ENCODE assay signal across 21 mouse cellular contexts in genomic region chr3:154548868-154549301, GRCm38 (mm10). TPM values are rescaled to one million over a fixed set of nuclear protein-coding genes. Genes with fewer than 3 reads are reported as not detected.
A peak's percentile ranks its signal among the peaks of the same experiment; 100 is the strongest.
DNase-seq lines count a peak whose midpoint lies in the region; ATAC-seq and TF ChIP-seq lines count a peak whose summit lies in the region.
"Had no signal": no experiment of that assay in that cellular context is flagged by ENCODE, and none has a peak within 500 bp of the region (broad histone marks: within the 10 kb centered on the region; RNA-seq: fewer than 3 reads in every experiment).

No protein-coding gene starts in this region.

- H3K4me1 ChIP-seq in kidney, embryonic 15.5 days, result peaks cover 27% of the 10 kb centered on the region
- H3K4me1 ChIP-seq: liver, embryonic 13.5 days had no signal

- 2% methylated on average over 8 of the region's 8 CpGs for WGBS in kidney, embryonic 15.5 days

- no peaks in the 10 kb centered on the region for H3K9me3 ChIP-seq in kidney, embryonic 15.5 days (replicated peaks)
- H3K9me3 ChIP-seq: heart, embryonic 10.5 days; hindbrain, embryonic 15.5 days; liver, embryonic 13.5 days; midbrain, embryonic 10.5 days had no signal

- TF ChIP-seq CTCF in left cerebral cortex, adult 2 months (IDR thresholded peaks at IDR 0.05), result no peak

- H3K27me3 ChIP-seq in kidney, embryonic 15.5 days, result peaks cover 43% of the 10 kb centered on the region

- H3K27ac ChIP-seq in kidney, embryonic 15.5 days, result no peak overlapping the region
- no peak overlapping the region for H3K27ac ChIP-seq in left cerebral cortex, adult 2 months
- H3K27ac ChIP-seq: gastrocnemius, adult 2 months; heart, embryonic 10.5 days; hindbrain, embryonic 15.5 days; liver, embryonic 13.5 days; midbrain, embryonic 10.5 days had no signal

- DNase-seq in adrenal gland, postnatal 10 days, result peak; percentile 17
- no peak for DNase-seq in adrenal gland, adult 2 months
- no peak for DNase-seq in kidney, adult 9 months
- DNase-seq in left cerebral cortex, adult 2 months (ENCODE audit: extremely low spot score in 1 of 2, low spot score in 2 of 2), result no peak
- no peak for DNase-seq in gastrocnemius, adult 8-10 months (ENCODE audit: low spot score in 2 of 2)
- DNase-seq: cerebellum, postnatal 25 days; gastrocnemius, adult 2 months; kidney, adult 18-20 months; layer of hippocampus, adult 9-11 months; liver, embryonic 13.5 days; lung, postnatal 10 days; right cerebral cortex, postnatal 14 days; thymus, postnatal 4 days had no signal

- ATAC-seq in kidney, embryonic 15.5 days (replicated peaks; ENCODE audit: low FRiP score), result 0 out of 2 replicates have a peak, but pooled peaks have one; percentile 54
- ATAC-seq in common myeloid progenitor, adult 5-6 weeks (replicated peaks; ENCODE audit: low read depth, poor library complexity, severe bottlenecking), result peak; percentile 50; the same call in 1 of the 2 replicates
- peak; percentile 52 to 56; a peak in 3 of 4 replicates for ATAC-seq in hematopoietic stem cell, adult 5-6 weeks (replicated peaks in 1 of 2; ENCODE audit: insufficient read depth in 1 of 2, low FRiP score in 2 of 2, low TSS enrichment in 1 of 2, low read depth in 1 of 2, poor library complexity in 2 of 2, severe bottlenecking in 2 of 2)
- ATAC-seq: activated CD4-positive, CD25-positive, alpha-beta regulatory T cell, adult 4 months had no signal

- no peak overlapping the region; the same call in 1 of the 2 replicates for H3K4me2 ChIP-seq in kidney, embryonic 15.5 days
- H3K4me2 ChIP-seq: liver, embryonic 13.5 days had no signal

- no peak overlapping the region for H3K9ac ChIP-seq in kidney, embryonic 15.5 days
- H3K9ac ChIP-seq: hindbrain, embryonic 15.5 days; liver, embryonic 13.5 days had no signal

- H3K36me3 ChIP-seq in kidney, embryonic 15.5 days, result no peaks in the 10 kb centered on the region
- H3K36me3 ChIP-seq: heart, embryonic 10.5 days; hindbrain, embryonic 15.5 days; liver, embryonic 13.5 days; midbrain, embryonic 10.5 days had no signal

- intact Hi-C loops in left cerebral cortex, adult 2 months (cut with DNase I), result no loop called here

- no peak overlapping the region for H3K4me3 ChIP-seq in kidney, embryonic 15.5 days (replicated peaks)
- H3K4me3 ChIP-seq in left cerebral cortex, adult 2 months, result no peak overlapping the region
- H3K4me3 ChIP-seq: erythroblast, embryonic 14.5 days; gastrocnemius, adult 2 months; hindbrain, embryonic 15.5 days; liver, embryonic 13.5 days; midbrain, embryonic 10.5 days had no signal

RNA-seq across cellular contexts. Expression of gene Cryz, which starts 47.6 kb away (rescaled TPM):
- 10 to 100 TPM; 26.7 to 32.1 TPM for total RNA-seq in adrenal gland, postnatal 10 days (2021)
- 10 to 100 TPM; 18.1 to 24.3 TPM for total RNA-seq in adrenal gland, adult 2 months (2021)
- 5.0 and 6.6 TPM in 2 replicates for polyA plus RNA-seq in adrenal gland, adult 2 months (2012; rRNA removed)
- polyA plus RNA-seq in kidney, embryonic 15.5 days (2015; fragmentation: Nextera tagmentation; extraction: Ambion mirVana), result 36.2 and 39.5 TPM in 2 replicates
- total RNA-seq in common myeloid progenitor, adult 5-6 weeks (2017), result 4.3 and 5.1 TPM in 2 replicates
- 3.0 and 5.1 TPM in 2 replicates for total RNA-seq in hematopoietic stem cell, adult 5-6 weeks (2017)
- 10 to 100 TPM; 15.5 to 21.8 TPM for total RNA-seq in left cerebral cortex, adult 2 months (2021)
- total RNA-seq in gastrocnemius, adult 8-10 months (2022), result 10 to 100 TPM; 12.6 to 14.9 (median 14.3) TPM

RNA-seq across cellular contexts. Expression of gene Tyw3, which starts 48.0 kb away (rescaled TPM):
- total RNA-seq in adrenal gland, postnatal 10 days (2021), result 1 to 10 TPM; 5.3 to 5.7 TPM
- 1 to 10 TPM; 4.0 to 6.6 TPM for total RNA-seq in adrenal gland, adult 2 months (2021)
- polyA plus RNA-seq in adrenal gland, adult 2 months (2012; rRNA removed), result 6.8 and 12.2 TPM in 2 replicates
- polyA plus RNA-seq in kidney, embryonic 15.5 days (2015; fragmentation: Nextera tagmentation; extraction: Ambion mirVana), result 13.8 and 15.8 TPM in 2 replicates
- total RNA-seq in common myeloid progenitor, adult 5-6 weeks (2017), result 4.1 and 4.6 TPM in 2 replicates
- total RNA-seq in hematopoietic stem cell, adult 5-6 weeks (2017), result 5.4 and 6.7 TPM in 2 replicates
- 10 to 100 TPM; 13.0 to 16.9 TPM for total RNA-seq in left cerebral cortex, adult 2 months (2021)
- 1 to 10 TPM; 2.0 to 4.2 (median 2.6) TPM for total RNA-seq in gastrocnemius, adult 8-10 months (2022)
